Mouse (Mus musculus) hindbrain, embryonic 14.5 days (tissue): ENCODE data around the gene Cyb5b. TPM values are rescaled to one million over a fixed set of nuclear protein-coding genes. Genes with fewer than 3 reads are reported as not detected.
A peak's percentile ranks its signal among the peaks of the same experiment; 100 is the strongest.

Experiments
- ATAC-seq: fragments of 200-750 bp; cut with Nextera tagmentation; 2 replicates; pipeline ENCODE4 v1.8.0; 2017; ENCODE audit warnings: moderate number of reproducible peaks, mild to moderate bottlenecking, moderate TSS enrichment, moderate library complexity; ENCODE audit not compliant: low FRiP score
- DNase-seq: peaks from one replicate; pipeline ENCODE4 v3.0.0-alpha.2; 2015; ENCODE audit warnings: low spot score
- H3K27ac ChIP-seq: fragments of 300-500 bp; sonication (generic); 2 replicates; pipeline ENCODE4 v1.5.1; 2014; ENCODE audit warnings: mild to moderate bottlenecking, moderate library complexity
- H3K27me3 ChIP-seq: fragments of 300-500 bp; sonication (generic); 2 replicates; pipeline ENCODE4 v1.6.1; 2014; ENCODE audit warnings: mild to moderate bottlenecking, low read length, mixed read lengths; ENCODE audit not compliant: control insufficient read depth, insufficient read depth
- H3K36me3 ChIP-seq: fragments of 300-500 bp; sonication (generic); replicated peaks from 2 replicates; pipeline ENCODE4 v1.6.1; 2014; ENCODE audit not compliant: control insufficient read depth, insufficient read depth
- H3K4me1 ChIP-seq: fragments of 300-500 bp; sonication (generic); replicated peaks from 2 replicates; pipeline ENCODE4 v1.6.1; 2014; ENCODE audit warnings: antibody characterized with exemption, low read length, mixed read lengths; ENCODE audit not compliant: control insufficient read depth, insufficient read depth
- H3K4me2 ChIP-seq: fragments of 300-500 bp; sonication (generic); replicated peaks from 2 replicates; pipeline ENCODE4 v1.6.1; 2014; ENCODE audit warnings: mild to moderate bottlenecking, moderate library complexity
- H3K4me3 ChIP-seq: fragments of 300-500 bp; sonication (generic); replicated peaks from 2 replicates; pipeline ENCODE4 v1.5.1; 2014; ENCODE audit warnings: mild to moderate bottlenecking, low read length
- H3K9ac ChIP-seq: fragments of 300-500 bp; sonication (generic); 2 replicates; pipeline ENCODE4 v1.6.1; 2014
- H3K9me3 ChIP-seq: fragments of 300-500 bp; sonication (generic); 2 replicates; pipeline ENCODE4 v1.6.1; 2016; ENCODE audit warnings: low read length; ENCODE audit not compliant: control insufficient read depth
- WGBS: fragments of 180-500 bp; shearing (Covaris S2); extraction: QIAGEN DNeasy Blood & Tissue Kit; methylation state at CpG from one replicate; pipeline ENCODE4 v1.1.7; 2014; 5-methylcytosine and 5-hydroxymethylcytosine counted together
- polyA plus RNA-seq: library from polyadenylated mRNA; unstranded; fragments of >200 nt; fragmentation: Nextera tagmentation; extraction: Ambion mirVana; gene quantifications from 2 replicates; pipeline ENCODE4 v1.2.1, GENCODE M21; 2014

Gene Cyb5b
- polyA plus RNA-seq, 1 experiment from 2014 or later: 126 TPM

DNA sequence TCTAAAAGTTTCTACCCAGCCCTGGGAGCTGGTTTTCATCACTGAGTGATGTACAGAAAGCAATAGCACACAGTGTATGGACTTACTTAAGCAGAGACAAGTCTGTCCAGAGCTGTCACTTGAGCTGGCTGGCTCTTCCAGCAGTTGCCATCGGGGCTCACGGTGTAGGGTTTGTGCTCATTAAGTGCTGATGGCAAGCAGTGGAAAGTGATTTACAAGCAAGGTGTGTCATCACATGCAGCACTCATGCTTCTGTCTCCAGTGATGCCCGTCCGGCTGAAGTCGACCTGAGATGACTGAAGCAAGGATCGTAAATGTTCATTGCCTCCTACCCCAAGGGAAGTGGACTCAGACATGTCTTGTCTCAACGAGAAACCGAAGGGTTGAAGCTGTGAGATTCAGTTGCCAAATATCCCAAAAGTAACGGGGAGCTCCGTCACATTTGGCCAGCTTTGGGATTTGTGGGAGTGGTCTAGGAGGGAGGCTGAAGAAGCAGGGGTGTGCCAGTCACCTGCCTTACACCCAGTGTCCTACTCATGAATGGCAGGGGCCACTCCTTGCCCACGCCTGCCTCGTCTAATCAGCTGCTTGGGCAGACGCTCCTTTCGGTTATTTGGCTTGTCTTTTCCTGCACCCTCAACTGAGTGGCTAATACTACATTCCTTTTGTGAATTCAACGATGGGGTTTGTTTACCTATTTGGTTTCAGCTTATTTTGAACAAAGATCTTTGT is 36.4 kb downstream of the Cyb5b start:
- Histone ChIP-seq H3K36me3 (peaks cover 46% of the 10 kb centered on the region), H3K9ac (no peak overlapping the region), H3K4me2 (no peak overlapping the region), H3K4me3 (no peak overlapping the region), H3K27ac (no peak overlapping the region), H3K4me1 (no peaks in the 10 kb centered on the region), H3K9me3 (no peaks in the 10 kb centered on the region), H3K27me3 (no peaks in the 10 kb centered on the region)
- no peak for ATAC-seq
- no peak for DNase-seq
- 88% methylated on average over 15 of the region's 15 CpGs for WGBS

DNA sequence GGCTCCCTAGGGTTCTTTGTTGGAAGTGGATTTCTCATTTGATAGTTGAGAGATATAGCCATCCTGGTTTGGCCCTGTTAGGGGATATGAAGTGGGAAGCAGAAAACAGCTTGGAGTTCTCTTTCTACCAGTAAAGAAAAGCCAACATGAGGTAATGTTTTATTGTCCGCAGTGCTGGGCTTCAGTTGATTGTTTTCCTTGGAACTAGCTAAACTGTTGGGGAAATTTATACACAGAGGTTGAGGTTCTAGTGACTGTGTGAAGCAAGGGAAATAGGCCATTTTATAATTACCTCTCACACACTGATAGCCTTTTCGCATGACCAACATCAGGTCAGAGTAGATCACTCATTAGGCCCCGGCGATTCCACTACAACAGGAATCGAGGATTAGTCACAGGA is 37.2 kb downstream of the Cyb5b start:
- no peak for DNase-seq
- 76% methylated on average over 5 of the region's 5 CpGs for WGBS

DNA sequence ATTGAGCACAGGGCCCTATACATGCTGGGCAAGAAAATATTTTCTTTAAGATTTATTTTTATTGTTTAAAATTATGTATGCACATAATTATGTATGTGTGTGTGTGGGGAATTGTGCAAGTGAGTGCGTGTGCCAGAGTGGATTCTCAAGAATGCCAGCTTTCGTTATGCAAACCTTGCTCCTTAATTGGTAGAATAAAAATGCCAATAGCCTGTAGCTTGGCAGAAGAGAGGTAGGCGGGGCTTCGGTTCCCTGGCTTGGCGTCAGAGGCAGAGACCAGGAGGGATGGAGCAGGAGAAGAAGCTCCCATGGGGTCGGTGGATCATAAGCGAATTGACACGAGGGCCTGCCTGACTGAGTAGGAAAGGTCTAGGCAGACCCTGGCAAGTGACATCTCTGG is 42.2 kb downstream of the Cyb5b start:
- H3K4me1 ChIP-seq: no peaks in the 10 kb centered on the region
- no peak for ATAC-seq
- H3K9me3 ChIP-seq: no peaks in the 10 kb centered on the region
- H3K36me3 ChIP-seq: no peaks in the 10 kb centered on the region
- no peak overlapping the region for H3K4me3 ChIP-seq
- DNase-seq: no peak
- 58% methylated on average over 8 of the region's 8 CpGs for WGBS
- no peaks in the 10 kb centered on the region for H3K27me3 ChIP-seq
- H3K27ac ChIP-seq: no peak overlapping the region
- H3K4me2 ChIP-seq: no peak overlapping the region
- H3K9ac ChIP-seq: no peak overlapping the region

More for the DNA sequence above, 37.2 kb downstream of the Cyb5b start:
- Histone ChIP-seq H3K27ac (no peak overlapping the region), H3K4me3 (no peak overlapping the region), H3K36me3 (peaks cover 39% of the 10 kb centered on the region), H3K4me1 (no peaks in the 10 kb centered on the region), H3K9ac (no peak overlapping the region), H3K27me3 (no peaks in the 10 kb centered on the region), H3K4me2 (no peak overlapping the region), H3K9me3 (no peaks in the 10 kb centered on the region)
- no peak for ATAC-seq

DNA sequence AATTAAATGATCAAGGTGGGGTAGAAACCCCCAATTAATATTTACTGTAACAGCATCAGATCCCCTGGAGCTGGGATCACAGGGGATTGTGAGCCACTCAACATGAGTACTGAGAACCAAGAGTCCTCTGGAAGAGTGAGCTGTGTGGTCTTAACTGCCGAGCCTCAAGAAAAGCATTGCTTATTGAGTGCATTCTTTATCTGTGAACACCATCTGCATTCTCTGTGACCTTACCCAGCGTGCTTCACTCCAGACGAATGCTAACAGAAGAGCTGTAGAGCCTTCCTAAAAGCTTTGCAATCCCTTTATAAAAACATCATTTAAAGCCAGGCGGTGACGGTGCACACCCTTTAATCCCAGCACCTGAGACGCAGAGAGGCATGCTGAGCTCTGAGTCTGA is 42.9 kb downstream of the Cyb5b start:
- Histone ChIP-seq H3K36me3 (no peaks in the 10 kb centered on the region), H3K9me3 (no peaks in the 10 kb centered on the region), H3K27me3 (no peaks in the 10 kb centered on the region), H3K4me2 (no peak overlapping the region), H3K4me1 (no peaks in the 10 kb centered on the region), H3K4me3 (no peak overlapping the region), H3K9ac (no peak overlapping the region), H3K27ac (no peak overlapping the region)
- no peak for DNase-seq
- no peak for ATAC-seq
- WGBS: 78% methylated on average over 6 of the region's 6 CpGs

DNA sequence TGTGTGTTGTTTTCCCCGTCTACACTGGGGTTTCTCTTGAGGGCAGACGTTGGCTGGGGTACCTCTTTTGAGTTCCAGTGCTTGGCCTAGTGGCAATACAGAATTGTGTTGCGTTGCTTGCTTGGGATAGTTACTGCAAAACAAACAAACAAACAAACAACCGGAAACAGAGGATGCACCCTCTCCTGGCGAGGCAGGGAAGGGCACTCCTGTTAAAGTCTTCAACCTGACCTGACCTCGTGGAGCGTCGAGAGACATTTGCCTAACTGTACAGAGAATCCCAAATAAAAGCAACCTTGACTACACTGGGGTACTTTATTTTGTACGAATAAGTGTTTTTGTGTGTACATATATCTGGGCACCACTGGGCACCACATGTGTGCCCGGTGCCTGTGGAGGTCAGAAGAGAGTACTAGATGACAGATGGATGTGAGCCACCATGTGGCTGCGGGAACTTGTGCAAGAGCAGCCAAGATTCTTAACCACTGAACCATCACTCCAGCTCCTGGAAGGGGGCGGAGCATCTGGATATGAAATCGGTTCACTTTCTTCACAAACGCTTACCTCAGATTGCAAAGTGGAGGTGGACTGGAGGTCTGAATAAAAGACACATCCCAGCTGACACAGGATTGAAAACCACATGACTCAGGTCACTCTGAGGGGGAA is 44.5 kb downstream of the Cyb5b start:
- Histone ChIP-seq H3K27me3 (no peaks in the 10 kb centered on the region), H3K27ac (no peak overlapping the region), H3K4me1 (no peaks in the 10 kb centered on the region), H3K4me3 (no peak overlapping the region), H3K9ac (no peak overlapping the region), H3K4me2 (no peak overlapping the region), H3K36me3 (no peaks in the 10 kb centered on the region), H3K9me3 (no peaks in the 10 kb centered on the region)
- no peak for DNase-seq
- ATAC-seq: no peak
- WGBS: 93% methylated on average over 14 of the region's 14 CpGs

DNA sequence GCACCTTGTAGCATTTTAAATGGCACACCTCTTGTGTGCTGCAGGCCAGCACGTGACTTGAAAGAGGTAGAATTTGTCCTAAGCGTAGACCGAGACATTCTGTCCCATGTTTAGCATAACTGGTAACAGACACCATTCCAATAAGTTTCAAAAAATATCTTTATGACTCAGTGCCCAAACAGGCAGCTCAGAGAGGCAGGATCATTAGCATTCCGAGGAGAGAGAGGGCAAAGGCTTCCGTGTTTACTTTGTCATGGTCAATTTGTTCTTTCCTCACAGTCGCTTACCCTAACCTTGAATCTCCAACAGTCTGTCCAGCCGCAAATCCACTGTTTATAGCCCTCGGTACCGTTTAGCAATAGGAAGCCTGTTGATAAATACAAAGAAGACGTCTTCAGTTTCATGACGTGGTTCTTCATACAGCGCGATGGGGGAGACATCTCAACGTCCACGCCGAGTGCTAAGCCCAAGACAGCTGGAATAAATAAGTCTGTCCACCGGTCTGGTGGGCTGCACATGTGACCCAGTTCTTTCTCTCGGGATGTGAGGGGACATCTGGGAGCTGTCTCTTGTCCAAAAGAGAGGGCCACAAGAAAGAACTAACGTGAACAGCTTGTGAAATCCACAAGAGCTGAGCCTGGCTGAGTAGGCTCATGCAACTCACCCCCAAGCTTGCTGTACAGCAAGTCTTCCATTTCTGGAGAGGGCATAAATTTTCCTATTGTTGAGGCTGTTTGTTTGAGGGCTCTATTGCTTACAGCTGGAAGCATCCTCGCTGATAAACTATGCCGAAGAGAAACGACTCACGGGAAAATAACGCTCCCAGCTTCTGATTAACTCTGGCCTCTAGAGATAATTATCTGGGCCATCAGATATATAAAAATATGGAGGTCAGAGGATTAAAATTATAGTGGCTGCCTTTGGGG is 47.7 kb downstream of the Cyb5b start:
- Histone ChIP-seq H3K4me2 (0 out of 2 replicates have a peak overlapping the region, but pooled peaks have one; percentile 4), H3K4me1 (no peaks in the 10 kb centered on the region), H3K36me3 (no peaks in the 10 kb centered on the region), H3K4me3 (no peak overlapping the region), H3K27ac (peak overlapping the region; percentile 5; the same call in 1 of the 2 replicates), H3K27me3 (no peaks in the 10 kb centered on the region), H3K9me3 (no peaks in the 10 kb centered on the region), H3K9ac (no peak overlapping the region)
- 64% methylated on average over 24 of the region's 24 CpGs for WGBS
- no peak for DNase-seq
- ATAC-seq: no peak

DNA sequence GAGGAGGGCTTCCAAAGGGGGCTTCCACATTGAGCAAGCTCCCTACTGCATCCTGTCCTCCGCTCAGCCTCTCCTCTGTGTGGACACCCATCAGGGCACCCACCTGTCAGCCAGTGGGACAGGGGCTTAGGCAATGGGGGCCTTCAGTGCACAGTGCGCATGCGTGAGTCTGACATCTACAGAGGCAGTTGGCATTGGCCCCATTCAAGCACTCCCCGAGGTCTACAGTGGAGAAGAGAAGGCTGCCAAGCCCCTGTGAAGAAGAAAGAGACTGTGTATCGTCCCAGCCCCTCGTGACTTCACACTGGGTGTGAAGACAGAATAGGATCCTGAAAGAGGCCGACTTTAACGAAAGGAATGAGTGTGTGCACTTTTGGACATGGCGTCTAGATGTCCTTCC is 54.7 kb downstream of the Cyb5b start:
- 86% methylated on average over 9 of the region's 9 CpGs for WGBS
- no peaks in the 10 kb centered on the region for H3K27me3 ChIP-seq
- H3K9ac ChIP-seq: no peak overlapping the region
- no peaks in the 10 kb centered on the region for H3K36me3 ChIP-seq
- no peak overlapping the region for H3K27ac ChIP-seq
- no peak overlapping the region for H3K4me2 ChIP-seq
- ATAC-seq (no peak), DNase-seq (no peak)
- H3K9me3 ChIP-seq: no peaks in the 10 kb centered on the region
- H3K4me1 ChIP-seq: no peaks in the 10 kb centered on the region
- H3K4me3 ChIP-seq: no peak overlapping the region

DNA sequence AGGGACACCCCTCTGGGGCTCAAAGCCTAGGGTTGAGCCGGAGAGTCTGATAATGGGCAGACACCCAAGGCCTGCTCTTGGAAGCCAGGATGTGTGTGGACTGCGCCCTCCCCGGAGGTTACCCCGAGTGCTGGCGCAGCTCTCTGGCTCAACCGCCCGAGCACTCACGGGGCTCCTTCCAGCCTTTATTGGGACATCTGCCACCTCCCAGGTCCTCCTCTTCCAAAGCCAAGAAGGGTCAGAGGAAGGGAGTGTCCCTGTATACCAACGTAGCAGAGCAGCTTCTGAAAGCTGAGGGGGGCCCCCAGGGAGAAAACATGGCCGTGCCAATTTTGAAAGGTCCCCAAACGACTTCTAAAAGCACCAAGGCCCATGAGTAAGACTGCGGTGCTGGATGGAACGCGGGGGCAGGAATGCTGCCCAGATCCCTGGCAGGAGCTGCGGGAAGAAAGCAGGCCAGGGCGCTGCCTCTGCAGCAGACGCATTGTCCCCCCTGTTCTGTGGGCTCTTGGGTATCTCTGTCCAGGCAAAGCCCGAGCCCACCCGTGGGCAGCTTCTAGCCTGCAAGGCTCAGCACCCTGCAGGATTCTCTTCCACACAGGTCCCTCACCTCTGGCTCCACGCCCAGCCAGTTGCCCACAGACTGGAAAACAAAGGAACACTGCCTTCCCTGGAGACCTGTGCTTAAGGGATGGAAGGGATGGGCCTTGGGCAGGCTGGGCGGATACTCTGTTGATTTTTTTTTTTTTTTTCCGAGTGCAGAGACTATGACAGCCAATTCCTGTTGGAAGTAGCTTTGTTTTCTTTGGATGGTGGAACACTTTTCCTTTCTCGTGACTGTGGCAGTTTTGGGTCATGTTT is 55.5 kb downstream of the Cyb5b start:
- Histone ChIP-seq H3K27ac (0 out of 2 replicates have a peak overlapping the region, but pooled peaks have one; percentile 16), H3K27me3 (no peaks in the 10 kb centered on the region), H3K4me2 (no peak overlapping the region), H3K9me3 (no peaks in the 10 kb centered on the region), H3K9ac (no peak overlapping the region), H3K36me3 (no peaks in the 10 kb centered on the region), H3K4me3 (no peak overlapping the region), H3K4me1 (no peaks in the 10 kb centered on the region)
- no peak for ATAC-seq
- WGBS: 66% methylated on average over 23 of the region's 23 CpGs
- DNase-seq: peak; percentile 48
